Mouse (Mus musculus) thymus, adult 2 months (tissue): ENCODE results near the gene 4930415O20Rik. TPM values are rescaled to one million over a fixed set of nuclear protein-coding genes. Genes with fewer than 3 reads are reported as not detected.

ENCODE experiments used
- DNase-seq: peaks from one replicate; pipeline ENCODE4 v3.0.0; 2021
- H3K27ac ChIP-seq: fragments of 200-500 bp; 2 replicates; pipeline ENCODE4 v1.5.1; 2012; ENCODE audit warnings: low read length, control low read depth; ENCODE audit not compliant: control insufficient read depth, insufficient read depth
- H3K27me3 ChIP-seq: fragments of 200-500 bp; 2 replicates; pipeline ENCODE4 v1.6.1; 2012; ENCODE audit warnings: mild to moderate bottlenecking, low read length, moderate library complexity, mixed read lengths; ENCODE audit not compliant: control insufficient read depth, insufficient read depth
- H3K36me3 ChIP-seq: fragments of 200-500 bp; 2 replicates; pipeline ENCODE4 v1.6.1; 2012; ENCODE audit warnings: mild to moderate bottlenecking, low read length, moderate library complexity; ENCODE audit not compliant: control insufficient read depth, insufficient read depth
- H3K4me1 ChIP-seq: fragments of 200-500 bp; replicated peaks from 2 replicates; pipeline ENCODE4 v1.6.1; 2012; ENCODE audit warnings: low read length; ENCODE audit not compliant: control insufficient read depth, insufficient read depth
- H3K4me3 ChIP-seq: fragments of 200-500 bp; 2 replicates; pipeline ENCODE4 v1.5.1; 2012; ENCODE audit warnings: mild to moderate bottlenecking, low read length, control low read depth, moderate library complexity; ENCODE audit not compliant: control insufficient read depth, insufficient read depth
- CTCF ChIP-seq: fragments of 200-500 bp; IDR thresholded peaks from 2 replicates; pipeline ENCODE4 v1.5.1; 2012; ENCODE audit warnings: mild to moderate bottlenecking, control low read depth, low read length, moderate library complexity, borderline replicate concordance; ENCODE audit not compliant: control insufficient read depth, poor library complexity, insufficient read depth; ENCODE audit errors: extremely low read depth
- POLR2A ChIP-seq: fragments of 200-500 bp; IDR thresholded peaks from 2 replicates; pipeline ENCODE4 v1.6.1; 2012; ENCODE audit warnings: mild to moderate bottlenecking, low read length, control low read depth, moderate library complexity; ENCODE audit not compliant: control insufficient read depth, poor library complexity, insufficient read depth; ENCODE audit errors: extremely low read depth
- WGBS: fragments of 180-500 bp; shearing (Covaris S2); methylation state at CpG from one replicate; pipeline ENCODE4 v1.1.7; 2018; 5-methylcytosine and 5-hydroxymethylcytosine counted together
- polyA plus RNA-seq: library from polyadenylated mRNA; depleted of rRNA; stranded (reverse); fragments of >200 nt; gene quantifications from 2 replicates; pipeline ENCODE4 v1.2.3, GENCODE M21; 2012

4930415O20Rik gene
- polyA plus RNA-seq, 1 experiment = 0.31 TPM

DNA sequence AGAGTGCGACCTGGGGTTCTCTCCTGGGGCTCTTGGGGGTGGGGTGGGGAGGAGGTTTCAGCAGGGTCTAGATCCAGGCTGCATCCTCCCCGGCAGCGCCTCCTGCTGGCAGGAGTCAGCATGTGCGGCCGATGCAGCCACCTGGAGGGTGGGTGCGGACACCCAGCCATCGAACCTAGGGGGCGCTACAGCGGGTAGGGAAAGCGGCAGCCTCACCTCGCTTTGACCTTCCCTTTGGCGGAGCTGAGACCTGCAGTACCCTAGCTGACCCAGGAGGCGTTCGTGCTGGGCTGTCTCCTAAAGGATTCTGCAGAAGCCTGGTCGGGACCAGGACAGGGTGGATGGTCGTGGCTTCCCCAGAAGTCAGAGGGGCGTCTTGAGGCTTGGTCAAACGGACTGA lies 60.7 kb downstream of the 4930415O20Rik start:
- Histone ChIP-seq H3K36me3 (no peaks in the 10 kb centered on the region), H3K27me3 (peaks cover 10% of the 10 kb centered on the region; the same call in 1 of the 2 replicates), H3K27ac (no peak overlapping the region), H3K4me1 (peaks cover 33% of the 10 kb centered on the region), H3K4me3 (no peak overlapping the region)
- TF ChIP-seq POLR2A (no peak), CTCF (peak; percentile 97)
- WGBS = 4% methylated on average over 18 of the region's 18 CpGs
- peak; percentile 84 for DNase-seq

DNA sequence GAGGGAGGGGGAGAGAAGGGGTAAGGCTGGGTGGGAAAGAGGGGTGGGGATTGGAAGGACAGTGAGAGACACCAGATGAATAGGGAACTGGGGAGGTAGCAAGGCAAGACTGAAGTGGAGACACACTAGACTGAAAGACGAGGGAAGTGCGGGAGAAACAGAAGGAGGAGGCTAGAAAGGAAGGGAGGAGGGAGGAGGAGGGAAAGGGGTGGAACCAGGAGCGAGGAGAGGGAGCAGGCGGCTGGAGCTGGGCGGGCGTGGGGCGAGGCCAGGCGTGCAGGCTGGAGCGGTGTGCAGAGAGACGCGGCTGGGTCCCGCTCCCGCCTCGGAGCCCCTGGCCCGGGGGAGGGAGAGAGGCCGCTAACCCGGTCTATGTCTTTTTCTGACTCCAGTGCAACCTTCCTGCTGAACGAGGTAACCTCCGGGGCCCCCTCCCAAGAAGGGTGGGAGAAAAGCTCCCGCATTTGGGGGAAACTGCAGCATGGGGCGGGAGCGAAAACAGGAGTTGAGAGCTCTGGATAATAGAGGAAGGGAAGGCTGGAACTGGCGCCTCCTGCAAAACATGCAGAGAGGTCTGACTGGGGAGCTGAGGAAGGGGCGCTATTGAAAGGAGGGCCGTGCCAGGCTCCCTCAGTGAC lies 61.4 kb downstream of the 4930415O20Rik start:
- Histone ChIP-seq H3K36me3 (no peaks in the 10 kb centered on the region), H3K4me3 (no peak overlapping the region), H3K27me3 (peaks cover 10% of the 10 kb centered on the region; the same call in 1 of the 2 replicates), H3K4me1 (peaks cover 33% of the 10 kb centered on the region), H3K27ac (no peak overlapping the region)
- 6% methylated on average over 25 of the region's 25 CpGs for WGBS
- no peak for TF ChIP-seq CTCF
- TF ChIP-seq POLR2A = no peak
- DNase-seq = no peak

DNA sequence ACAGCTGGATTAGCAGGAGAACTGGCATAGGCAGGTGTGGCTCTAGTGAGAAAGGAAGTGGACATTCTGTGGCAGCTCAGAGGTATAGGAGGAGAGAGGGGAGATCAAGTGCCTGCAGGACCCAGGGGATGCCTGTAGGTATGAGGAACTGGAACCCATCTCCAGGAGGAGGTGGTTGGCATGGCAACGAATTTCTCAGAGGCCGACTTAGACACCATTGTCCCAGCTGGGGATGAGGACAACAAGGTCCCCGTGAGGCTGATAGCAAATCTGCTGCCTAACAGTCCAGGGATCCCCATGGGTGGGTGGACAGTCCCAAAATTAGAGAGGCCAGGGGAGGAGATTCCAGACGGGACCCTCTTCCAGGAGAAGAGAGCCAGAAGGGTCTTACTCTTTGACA lies 62.1 kb downstream of the 4930415O20Rik start:
- no peak overlapping the region for H3K4me3 ChIP-seq
- H3K27me3 ChIP-seq = peaks cover 10% of the 10 kb centered on the region; the same call in 1 of the 2 replicates
- no peak for DNase-seq
- no peaks in the 10 kb centered on the region for H3K36me3 ChIP-seq
- peaks cover 33% of the 10 kb centered on the region for H3K4me1 ChIP-seq
- H3K27ac ChIP-seq = no peak overlapping the region
- TF ChIP-seq POLR2A (no peak), CTCF (no peak)
- WGBS = 5% methylated on average over 4 of the region's 4 CpGs

DNA sequence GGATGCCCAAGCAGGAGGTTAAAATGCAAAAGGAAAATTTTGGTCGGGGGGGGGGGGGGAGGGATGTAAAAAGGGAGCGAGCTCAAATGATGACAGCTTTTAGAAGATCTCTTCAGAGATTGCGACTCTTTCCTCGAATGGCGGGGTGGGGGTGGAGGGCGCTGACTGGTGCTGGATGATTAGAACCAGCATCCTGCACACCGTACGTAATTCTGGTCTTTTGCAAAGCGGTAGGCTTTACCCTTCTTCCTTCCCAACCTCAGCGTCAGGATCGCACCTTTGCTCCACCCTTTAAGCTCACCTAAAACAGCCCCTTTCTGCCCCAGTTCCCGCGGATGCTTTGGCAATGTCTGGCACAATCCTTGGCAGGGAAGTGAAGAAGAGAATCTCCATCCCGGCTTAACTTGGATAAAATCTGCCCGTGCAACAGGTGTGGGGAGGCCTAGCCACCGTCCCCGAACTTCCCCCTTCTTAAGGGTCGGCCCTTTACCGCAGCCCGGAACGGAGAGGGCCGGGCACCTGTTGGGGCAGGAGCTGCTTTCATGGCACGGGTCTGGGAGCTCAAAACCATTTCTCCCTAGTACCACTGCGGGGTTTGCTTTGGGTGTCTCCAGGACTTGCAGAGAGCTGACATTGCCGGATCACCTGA lies 63.1 kb downstream of the 4930415O20Rik start:
- no peak for TF ChIP-seq POLR2A
- no peak for TF ChIP-seq CTCF
- Histone ChIP-seq H3K4me3 (peak overlapping the region; percentile 48), H3K27ac (no peak overlapping the region), H3K36me3 (no peaks in the 10 kb centered on the region), H3K27me3 (peaks cover 10% of the 10 kb centered on the region; the same call in 1 of the 2 replicates), H3K4me1 (peaks cover 23% of the 10 kb centered on the region)
- no peak for DNase-seq
- WGBS = under 1% methylated on average over 25 of the region's 25 CpGs

DNA sequence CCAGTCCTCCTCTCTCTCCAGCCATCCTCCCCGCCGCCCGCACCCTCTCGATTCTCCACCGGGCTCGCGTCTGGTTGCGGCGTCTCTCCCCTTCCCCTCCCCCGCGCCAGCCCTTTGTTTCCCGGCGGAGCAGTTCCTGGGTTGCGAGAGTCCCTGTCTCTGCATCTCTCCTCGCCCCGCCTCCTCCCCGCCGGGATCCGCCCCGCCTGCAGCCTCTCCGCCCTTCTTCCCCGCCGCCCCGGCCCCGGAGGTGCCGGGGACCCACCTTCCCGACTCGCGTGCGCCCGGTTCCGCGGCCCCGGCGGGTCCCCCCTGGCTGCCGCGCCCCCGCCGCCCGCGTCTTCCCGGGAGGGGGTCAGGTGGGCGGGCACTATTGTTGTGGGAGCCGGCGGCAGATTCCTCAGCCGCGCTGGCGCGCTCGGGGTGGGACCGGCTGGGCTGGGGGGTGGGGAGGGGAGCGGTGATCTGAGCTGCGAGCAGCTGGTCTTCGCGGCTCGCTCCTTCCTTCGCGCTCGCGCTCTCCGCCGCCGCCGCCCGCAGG lies 63.8 kb downstream of the 4930415O20Rik start:
- H3K27ac ChIP-seq = no peak overlapping the region
- DNase-seq = peak; percentile 87
- peaks cover 20% of the 10 kb centered on the region for H3K4me1 ChIP-seq
- no peaks in the 10 kb centered on the region for H3K36me3 ChIP-seq
- WGBS = under 1% methylated on average over 62 of the region's 65 CpGs
- H3K4me3 ChIP-seq = peak overlapping the region; percentile 48
- TF ChIP-seq CTCF (no peak), POLR2A (peak; percentile 68)
- H3K27me3 ChIP-seq = peaks cover 10% of the 10 kb centered on the region; the same call in 1 of the 2 replicates

DNA sequence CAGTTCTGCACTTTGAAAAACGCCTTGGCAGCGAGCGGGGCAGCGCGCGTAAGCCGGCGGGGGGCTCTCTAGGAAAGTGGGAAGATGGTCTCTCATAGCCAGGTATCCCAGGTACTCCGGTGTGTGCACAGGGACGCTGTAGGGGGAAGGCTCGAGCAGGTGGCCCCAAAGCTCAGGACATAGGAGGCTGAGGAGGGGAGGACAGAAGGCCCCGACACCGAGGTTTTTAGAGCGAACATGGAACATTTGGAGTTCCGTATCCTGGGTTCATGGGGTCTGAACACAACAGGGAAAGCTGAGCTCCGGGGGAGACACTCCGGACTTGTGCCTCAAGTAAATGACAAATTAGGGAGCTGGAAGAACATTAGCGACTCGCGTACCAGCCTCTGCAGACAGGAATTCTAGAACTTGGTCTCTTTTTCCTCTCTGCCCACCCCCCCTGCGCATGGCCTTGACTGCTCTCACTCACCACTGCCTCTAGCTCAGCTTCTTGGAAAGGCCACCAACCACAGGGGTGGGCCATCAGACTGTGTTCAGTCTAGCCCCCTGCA lies 64.6 kb downstream of the 4930415O20Rik start:
- DNase-seq = no peak
- TF ChIP-seq POLR2A (no peak), CTCF (no peak)
- Histone ChIP-seq H3K27ac (no peak overlapping the region), H3K36me3 (no peaks in the 10 kb centered on the region), H3K4me1 (peaks cover 20% of the 10 kb centered on the region), H3K27me3 (peaks cover 10% of the 10 kb centered on the region; the same call in 1 of the 2 replicates), H3K4me3 (peak overlapping the region; percentile 40)
- 10% methylated on average over 21 of the region's 21 CpGs for WGBS
